Comparison of ENCODE assay signal across 35 mouse cellular contexts in genomic region chr10:45318922-45319321, GRCm38 (mm10). TPM values are rescaled to one million over a fixed set of nuclear protein-coding genes. Genes with fewer than 3 reads are reported as not detected.
"Had no signal": no experiment of that assay in that cellular context is flagged by ENCODE, and none has a peak within 500 bp of the region (broad histone marks: within the 10 kb centered on the region; RNA-seq: fewer than 3 reads in every experiment).

No protein-coding gene starts in this region.

- DNase-seq: left cerebral cortex, postnatal 4 days; liver; liver, embryonic 13.5 days; liver, postnatal 0 days; lung, adult 18-20 months; lung, adult 2 months; lung, embryonic 14.5 days; lung, postnatal 10 days; lung, postnatal 14 days; lung, postnatal 36 days; lung, postnatal 4 days; midbrain, embryonic 14.5 days had no signal

- H3K27me3 ChIP-seq: limb, embryonic 12.5 days; limb, embryonic 13.5 days; limb, embryonic 15.5 days; liver, embryonic 12.5 days; liver, embryonic 13.5 days; liver, embryonic 15.5 days; lung, embryonic 15.5 days; midbrain, embryonic 12.5 days; midbrain, embryonic 13.5 days; midbrain, embryonic 15.5 days; neural tube, embryonic 12.5 days; neural tube, embryonic 13.5 days had no signal

- H3K9ac ChIP-seq: limb, embryonic 12.5 days; limb, embryonic 13.5 days; limb, embryonic 15.5 days; liver, embryonic 12.5 days; liver, embryonic 13.5 days; liver, embryonic 14.5 days; liver, embryonic 15.5 days; liver, postnatal 0 days; lung, embryonic 14.5 days; lung, embryonic 15.5 days; midbrain, embryonic 12.5 days; midbrain, embryonic 13.5 days; midbrain, embryonic 15.5 days; neural tube, embryonic 12.5 days; neural tube, embryonic 13.5 days had no signal

- H3K4me3 ChIP-seq: limb, embryonic 10.5 days; limb, embryonic 12.5 days; limb, embryonic 13.5 days; limb, embryonic 15.5 days; liver, embryonic 12.5 days; liver, embryonic 13.5 days; liver, embryonic 15.5 days; lung, embryonic 15.5 days; midbrain, embryonic 10.5 days; midbrain, embryonic 12.5 days; midbrain, embryonic 13.5 days; midbrain, embryonic 15.5 days; neural tube, embryonic 12.5 days; neural tube, embryonic 13.5 days had no signal

- H3K9me3 ChIP-seq: limb, embryonic 15.5 days; liver, embryonic 12.5 days; liver, embryonic 13.5 days; liver, embryonic 15.5 days; lung, embryonic 15.5 days; midbrain, embryonic 12.5 days; midbrain, embryonic 13.5 days; midbrain, embryonic 15.5 days; neural tube, embryonic 12.5 days; neural tube, embryonic 13.5 days had no signal

- H3K4me2 ChIP-seq: limb, embryonic 12.5 days; limb, embryonic 13.5 days; limb, embryonic 15.5 days; liver, embryonic 11.5 days; liver, embryonic 12.5 days; liver, embryonic 13.5 days; liver, embryonic 15.5 days; lung, embryonic 14.5 days; lung, embryonic 15.5 days; midbrain, embryonic 11.5 days; midbrain, embryonic 12.5 days; midbrain, embryonic 13.5 days; midbrain, embryonic 15.5 days; neural tube, embryonic 12.5 days; neural tube, embryonic 13.5 days had no signal

- H3K4me1 ChIP-seq: limb, embryonic 10.5 days; limb, embryonic 12.5 days; limb, embryonic 13.5 days; limb, embryonic 15.5 days; liver, embryonic 12.5 days; liver, embryonic 13.5 days; liver, embryonic 15.5 days; lung, embryonic 15.5 days; midbrain, embryonic 10.5 days; midbrain, embryonic 12.5 days; midbrain, embryonic 13.5 days; midbrain, embryonic 15.5 days; neural tube, embryonic 12.5 days had no signal

- H3K36me3 ChIP-seq: limb, embryonic 10.5 days; limb, embryonic 12.5 days; limb, embryonic 13.5 days; limb, embryonic 15.5 days; liver, embryonic 12.5 days; liver, embryonic 13.5 days; liver, embryonic 15.5 days; lung, embryonic 15.5 days; midbrain, embryonic 10.5 days; midbrain, embryonic 12.5 days; midbrain, embryonic 13.5 days; midbrain, embryonic 15.5 days; neural tube, embryonic 12.5 days; neural tube, embryonic 13.5 days had no signal

- H3K27ac ChIP-seq: limb, embryonic 10.5 days; limb, embryonic 12.5 days; limb, embryonic 13.5 days; limb, embryonic 15.5 days; liver, embryonic 12.5 days; liver, embryonic 13.5 days; liver, embryonic 14.5 days; liver, embryonic 15.5 days; lung, embryonic 15.5 days; macrophage; midbrain, embryonic 10.5 days; midbrain, embryonic 12.5 days; midbrain, embryonic 13.5 days; midbrain, embryonic 15.5 days; neural tube, embryonic 12.5 days; neural tube, embryonic 13.5 days had no signal

- ATAC-seq: liver, embryonic 12.5 days; liver, postnatal 0 days; lung, postnatal 0 days; midbrain, embryonic 13.5 days; midbrain, embryonic 15.5 days; midbrain, embryonic 16.5 days had no signal

RNA-seq across cellular contexts. Expression of gene Bves, which starts 16.6 kb away (rescaled TPM):
- total RNA-seq: megakaryocyte progenitor cell, adult 5-6 weeks; megakaryocyte-erythroid progenitor cell, adult 5-6 weeks; monocyte, adult 5-6 weeks had no signal
- polyA plus RNA-seq: liver, adult 2 months; macrophage had no signal
